Mouse (Mus musculus) heart, postnatal 10 days (tissue): Measurements from ENCODE around the gene Eno1. TPM values are rescaled to one million over a fixed set of nuclear protein-coding genes. Genes with fewer than 3 reads are reported as not detected.

Experiments used
- DNase-seq, 2 experiments: peaks; one replicate each; pipeline ENCODE4 v3.0.0; 2021
- intact Hi-C: fragments of 180-260 bp; cut with DNase I; formaldehyde crosslinking; loops from one replicate; pipeline ENCODE4 v1.15.1; 2025
- total RNA-seq, 2 experiments: library from RNA; stranded (reverse); gene quantifications; 2 replicates each; pipeline ENCODE4 v1.2.3; 2021

The Eno1 gene
- total RNA-seq, 2 experiments from 2014 or later: 231 to 243 TPM

DNA sequence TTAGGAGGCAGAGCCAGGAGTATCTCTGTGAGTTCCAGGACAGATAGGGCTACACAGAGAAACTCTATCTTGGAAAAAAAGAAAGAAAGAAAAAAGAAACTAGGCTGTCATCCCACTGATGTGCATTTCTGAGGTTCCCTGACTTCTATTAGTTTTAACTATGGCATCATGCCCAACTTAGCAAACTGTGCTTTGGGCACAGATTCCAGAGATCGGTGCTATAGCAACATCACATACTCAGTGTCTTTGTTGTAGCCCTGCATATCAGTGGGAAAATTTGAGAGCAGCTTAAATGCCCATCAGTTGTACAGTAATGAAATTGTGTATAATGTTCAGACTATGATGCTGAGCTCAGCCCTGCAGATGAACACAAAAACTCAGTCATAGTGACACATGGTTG, 10.8 kb upstream of the Eno1 start:
- DNase-seq: no peak
- intact Hi-C loops: no loop called here

DNA sequence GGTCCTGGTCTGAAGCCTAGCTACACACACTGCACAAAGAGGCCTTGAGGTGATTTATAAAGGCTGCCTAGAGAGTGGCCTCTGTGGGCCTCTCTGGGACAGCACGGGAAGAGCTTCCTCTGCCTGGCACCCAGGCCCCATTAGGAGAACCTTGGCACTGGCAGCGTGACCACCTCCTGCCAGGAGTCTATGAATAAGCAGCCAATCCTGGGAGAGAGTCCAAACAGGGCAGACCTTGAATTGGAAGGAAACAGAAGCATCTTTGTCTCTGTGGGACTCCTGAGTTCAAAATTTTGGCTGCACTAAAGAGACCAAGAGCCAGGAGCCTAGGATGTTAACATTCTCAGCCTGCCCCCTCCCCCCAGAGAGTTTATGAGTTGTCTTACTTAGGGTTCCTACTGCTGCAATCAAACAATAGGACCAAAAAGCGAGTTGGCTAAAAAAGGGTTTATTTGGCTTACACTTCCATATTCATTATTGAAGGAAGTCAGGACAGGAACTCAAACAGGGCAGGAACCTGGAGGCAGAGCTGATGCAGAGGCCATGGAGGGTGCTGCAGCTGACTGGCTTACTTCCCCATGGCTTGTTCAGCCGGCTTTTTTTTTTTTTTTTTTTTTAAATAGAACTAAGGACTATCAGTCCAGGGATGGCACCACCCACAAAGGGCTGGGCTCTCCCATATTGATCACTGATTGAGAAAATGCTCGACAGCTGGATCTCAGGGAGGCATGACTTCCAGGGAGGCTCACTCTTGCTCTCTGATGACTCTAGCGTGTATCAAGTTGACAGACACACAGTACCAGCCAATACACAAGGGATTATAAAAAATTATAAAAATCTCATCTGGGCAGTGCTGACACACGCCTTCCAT, 9.5 kb upstream of the Eno1 start:
- DNase-seq: peak; percentile 84
- intact Hi-C loops: no loop called here

DNA sequence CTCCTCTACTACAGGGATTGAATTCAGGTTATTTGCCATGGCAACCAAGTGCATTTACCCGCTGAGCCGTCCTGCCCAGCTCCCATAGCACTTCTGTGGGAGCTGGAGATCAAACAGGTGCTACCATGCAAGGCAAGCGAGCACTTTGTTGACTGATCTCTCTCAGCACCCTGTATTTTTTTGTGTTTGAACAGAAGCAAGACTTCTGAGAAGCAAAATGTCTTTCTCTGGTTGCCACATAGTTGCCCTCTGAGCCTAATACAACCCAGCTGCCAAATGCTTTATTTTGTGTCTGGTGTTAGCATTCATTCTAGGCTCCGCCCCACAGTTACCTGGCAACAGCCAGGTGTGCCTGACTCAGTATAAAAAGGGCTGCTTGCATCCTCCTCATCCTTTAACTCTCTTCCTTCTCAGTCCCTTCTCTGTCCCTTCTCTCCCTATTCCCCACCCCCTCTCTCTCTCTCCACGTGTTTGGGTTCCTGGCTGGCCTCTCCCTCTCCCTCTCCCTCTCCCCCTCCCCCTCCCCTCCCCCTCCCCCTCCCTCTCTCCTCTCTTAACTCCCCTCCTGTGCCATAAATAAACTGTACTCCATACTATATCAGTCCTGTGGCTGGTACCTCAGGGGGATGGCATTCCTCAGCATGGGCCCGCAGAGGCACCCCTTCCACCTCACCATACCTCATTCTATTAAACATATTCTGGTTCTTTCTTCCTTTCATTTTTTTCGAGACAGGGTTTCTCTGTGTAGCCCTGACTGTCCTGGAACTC, 7.8 kb upstream of the Eno1 start:
- DNase-seq: no peak
- intact Hi-C loops: no loop called here

DNA sequence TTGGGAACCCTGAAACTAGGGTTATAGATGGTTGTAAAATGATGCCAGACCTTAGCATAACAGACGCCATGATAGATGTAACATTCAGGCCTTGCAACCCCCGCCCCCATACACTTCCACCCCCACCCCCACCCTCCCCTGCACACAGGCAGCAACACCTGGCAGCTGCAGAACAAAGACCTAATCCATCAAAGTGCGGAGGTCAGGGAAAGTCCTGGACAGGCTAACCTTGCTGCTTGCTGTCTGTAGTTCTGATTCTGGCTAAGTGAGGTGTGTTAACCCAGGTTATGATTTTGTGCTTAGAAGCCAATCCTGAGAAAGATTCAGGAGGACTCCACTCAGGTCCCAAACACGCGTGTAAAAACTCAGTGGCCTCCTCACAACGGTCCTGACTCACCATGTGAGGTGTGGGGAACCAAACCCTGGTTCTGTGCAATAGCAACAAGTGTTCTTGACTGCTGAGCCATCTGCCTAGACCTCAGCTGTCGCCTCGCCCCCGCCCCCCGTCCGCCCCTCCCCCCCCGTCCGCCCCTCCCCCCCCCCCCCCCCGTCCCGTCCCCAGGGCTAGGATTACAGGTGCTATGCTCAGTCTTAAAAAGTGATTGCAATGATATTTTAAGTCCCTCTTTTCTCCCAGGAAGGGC, 6.7 kb upstream of the Eno1 start:
- DNase-seq: no peak
- intact Hi-C loops: no loop called here

DNA sequence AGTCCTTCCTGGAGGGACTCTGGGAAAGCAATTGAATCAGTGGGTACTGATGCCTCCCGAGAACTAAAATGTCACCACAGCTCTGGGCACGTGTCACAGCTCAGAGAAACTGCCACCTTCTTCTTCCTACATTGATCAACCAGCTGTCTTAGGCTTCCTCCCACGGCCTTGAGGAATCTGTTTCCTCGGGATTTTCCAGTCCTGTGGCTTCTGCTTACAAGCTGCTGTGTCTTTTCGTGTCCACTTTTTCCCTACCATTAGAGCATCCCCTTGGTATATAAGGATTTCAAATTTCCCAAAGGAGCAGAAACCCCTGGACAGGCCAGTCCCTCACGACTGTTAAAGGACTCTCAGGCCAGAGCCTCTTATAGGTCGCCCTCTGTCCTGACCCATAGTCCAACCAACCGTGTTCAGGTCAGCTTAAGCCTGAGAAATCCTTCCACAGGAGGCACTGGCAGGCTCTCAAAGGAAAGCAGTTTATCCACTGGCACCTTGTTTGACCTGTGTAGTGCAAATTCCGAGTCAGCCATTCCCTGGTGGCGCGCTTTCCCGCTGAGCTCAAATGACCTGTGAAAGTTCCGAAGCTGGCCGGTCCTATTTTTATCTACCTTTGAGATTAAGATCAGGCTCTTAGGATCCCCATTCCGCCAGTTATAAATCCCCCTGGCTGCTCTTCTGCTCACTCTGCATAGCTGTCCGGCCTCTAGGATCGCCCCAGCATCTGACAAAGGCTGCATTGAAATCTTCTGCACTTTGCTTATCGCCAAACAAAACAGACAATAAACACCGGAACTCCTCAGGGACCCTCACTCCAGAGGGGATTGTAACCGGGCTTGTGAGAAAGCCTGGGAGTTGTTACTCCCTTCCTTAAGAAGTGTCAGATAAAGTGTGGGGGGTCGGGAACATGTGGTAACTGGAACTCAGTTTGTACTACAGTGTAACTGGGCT, 5.8 kb upstream of the Eno1 start:
- intact Hi-C loops: no loop called here

DNA sequence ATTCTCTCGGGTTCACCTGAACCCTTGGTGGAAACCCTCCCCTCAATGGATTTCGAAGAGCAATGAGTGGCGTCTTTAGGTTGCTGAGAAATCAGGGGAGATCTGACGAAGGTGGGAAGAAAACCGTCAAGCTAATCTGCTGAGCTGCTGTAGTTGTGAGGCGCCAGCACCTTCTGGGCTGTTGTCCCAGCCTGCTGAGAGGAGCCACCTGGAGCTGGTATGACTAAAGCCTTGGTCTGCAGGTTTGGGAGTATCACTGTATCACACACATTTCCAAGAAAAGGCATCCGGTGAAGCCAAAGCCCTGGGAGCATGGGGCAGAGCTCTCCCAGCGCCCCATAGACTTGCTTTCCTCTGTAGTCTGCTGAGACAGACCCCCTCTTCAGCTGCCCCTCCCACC, 4.7 kb upstream of the Eno1 start:
- DNase-seq: no peak
- intact Hi-C loops: no loop called here

More for the DNA sequence above, 5.8 kb upstream of the Eno1 start:
- peak; percentile 40 to 64 for DNase-seq

DNA sequence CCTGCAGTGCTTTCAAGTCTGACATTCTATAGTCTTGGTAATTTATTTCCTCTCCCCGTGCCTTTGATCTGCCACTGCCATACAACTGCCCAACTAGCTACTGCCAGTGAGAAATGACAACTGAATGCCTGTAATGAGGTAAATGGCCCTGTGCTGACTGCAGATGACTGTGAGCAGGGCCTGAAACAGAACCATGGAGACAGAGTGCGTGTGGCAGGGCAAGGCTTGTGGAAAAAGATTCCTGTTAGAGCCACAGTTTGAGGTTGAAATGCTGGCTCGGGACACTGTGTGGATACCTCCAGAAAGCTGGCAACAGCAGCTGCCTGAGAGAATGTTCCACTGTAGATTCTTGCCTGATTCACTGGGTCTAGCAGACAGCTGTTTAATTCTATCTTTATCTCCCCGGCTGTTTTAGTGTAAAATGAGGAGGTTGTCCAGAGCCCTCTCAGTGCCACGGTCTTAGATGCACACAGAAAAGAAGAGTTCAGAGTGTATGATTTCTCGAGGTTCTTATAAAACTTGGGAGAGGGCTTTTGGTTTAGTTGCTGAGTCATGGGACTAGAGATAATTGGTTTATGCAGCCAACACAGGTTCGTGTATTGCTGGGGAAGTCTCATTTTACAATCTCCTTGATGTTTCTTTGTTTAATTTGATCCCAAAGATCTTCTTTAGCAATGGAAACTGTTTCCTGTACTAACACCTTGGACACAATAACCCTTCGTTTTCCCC, 1.8 kb upstream of the Eno1 start:
- no peak for DNase-seq
- intact Hi-C loops: no loop called here

DNA sequence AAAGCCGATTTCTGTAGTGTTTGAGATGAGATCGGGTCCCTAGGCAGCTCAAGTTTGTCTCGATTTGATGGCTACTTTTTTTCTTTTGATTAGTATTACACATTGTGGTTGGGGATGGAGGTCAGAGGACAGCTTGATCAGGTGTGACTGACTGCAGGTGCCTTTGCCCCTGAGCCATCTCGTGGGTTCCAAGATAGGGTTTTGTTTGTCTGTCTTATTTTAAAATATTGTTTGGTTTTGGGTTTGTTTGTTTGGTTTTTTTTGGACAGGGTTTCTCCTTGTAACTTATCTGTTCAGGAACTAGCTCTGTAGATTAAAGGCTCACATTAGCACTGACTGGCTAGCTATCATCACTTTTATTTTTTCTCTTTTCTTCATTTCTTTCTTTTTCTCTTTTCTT, 936 bp upstream of the Eno1 start:
- intact Hi-C loops: no loop called here
- no peak for DNase-seq

DNA sequence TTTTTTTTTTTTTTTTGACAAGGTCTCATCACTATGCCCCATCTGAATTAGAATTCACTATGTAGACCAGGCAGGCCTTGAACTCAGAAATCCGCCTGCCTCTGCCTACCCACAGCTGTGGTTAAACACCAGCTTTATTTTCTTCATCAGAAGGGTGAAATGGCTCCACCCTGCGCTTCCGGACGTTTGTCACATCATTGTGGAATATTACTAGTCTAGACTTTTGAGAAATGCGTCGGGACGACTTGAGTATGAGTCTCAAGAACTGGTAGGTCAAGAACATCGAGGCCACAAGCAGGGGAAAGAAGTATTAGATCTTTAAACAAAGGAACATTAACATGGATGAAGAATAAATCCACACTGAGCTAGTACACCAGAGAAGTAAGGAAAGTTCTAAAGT, 490 bp upstream of the Eno1 start:
- intact Hi-C loops: no loop called here
- DNase-seq: no peak

DNA sequence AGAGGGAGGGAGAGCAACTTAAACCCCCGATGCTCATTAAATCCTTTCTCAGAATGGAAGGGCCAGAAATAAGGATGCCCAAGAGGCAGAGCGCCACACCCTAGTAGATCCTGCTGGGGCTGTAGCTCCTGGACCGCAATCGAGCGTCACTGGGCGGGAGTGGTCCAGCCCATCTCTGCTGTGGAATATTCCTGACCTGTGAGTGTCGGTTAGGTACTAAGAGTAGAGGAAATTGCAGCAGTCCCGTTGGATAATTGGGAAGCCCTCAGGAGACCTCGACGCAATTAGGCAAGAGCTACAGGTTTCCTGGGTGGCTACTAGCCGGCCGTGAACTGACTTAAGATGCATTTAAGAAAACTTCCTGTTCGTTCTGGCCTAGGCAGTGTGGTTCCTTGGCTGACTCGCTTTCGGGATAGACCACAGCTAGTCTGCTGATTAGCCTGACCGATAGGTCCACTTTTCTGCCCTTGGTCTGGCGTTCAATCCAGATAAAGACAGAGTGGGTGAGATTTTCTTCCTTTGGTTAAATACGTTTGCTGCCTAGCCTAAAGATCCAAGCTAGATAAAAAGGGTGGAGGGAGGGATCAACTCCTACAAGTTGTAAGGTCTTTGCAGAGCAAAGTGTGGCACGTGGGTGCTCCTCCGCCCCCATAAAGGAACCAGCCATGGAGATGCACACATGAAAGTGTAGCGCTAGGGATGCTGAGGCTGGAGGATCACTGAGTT, 1.3 kb downstream of the Eno1 start:
- intact Hi-C loops: no loop called here
- DNase-seq: peak in 1 of 2 experiments; percentile 48

DNA sequence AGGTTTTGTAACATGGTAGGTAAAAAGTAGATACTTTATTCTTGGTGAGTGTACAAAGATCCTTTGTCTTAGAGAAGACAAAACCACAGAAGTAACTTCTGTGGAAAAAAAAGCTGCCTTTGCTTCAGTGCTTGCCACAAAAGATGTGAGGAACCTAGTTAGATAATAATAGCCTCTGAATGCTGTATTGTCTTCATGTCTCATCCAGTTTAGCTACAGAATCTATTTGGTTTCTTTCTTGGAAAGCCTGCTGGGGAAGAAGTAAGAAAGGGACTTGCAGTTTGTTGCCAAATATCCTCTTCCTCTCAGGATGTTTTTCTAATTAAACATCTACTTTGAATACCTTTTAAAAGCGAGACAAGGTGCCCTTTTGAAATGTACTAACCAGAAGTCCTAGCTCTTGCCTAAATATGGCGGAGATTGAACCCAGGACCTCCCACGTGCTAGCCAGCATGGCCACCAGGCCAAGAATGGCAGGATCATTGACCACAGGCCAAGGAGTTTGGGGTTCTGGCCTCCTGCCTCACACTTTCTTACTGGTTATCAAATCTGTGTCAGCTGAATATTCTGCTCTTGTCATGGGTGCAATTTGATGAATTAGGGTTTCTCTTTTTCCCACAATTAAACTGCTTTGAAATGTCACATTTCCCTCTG, 2.0 kb downstream of the Eno1 start:
- peak; percentile 57 to 59 for DNase-seq
- intact Hi-C loops: no loop called here

DNA sequence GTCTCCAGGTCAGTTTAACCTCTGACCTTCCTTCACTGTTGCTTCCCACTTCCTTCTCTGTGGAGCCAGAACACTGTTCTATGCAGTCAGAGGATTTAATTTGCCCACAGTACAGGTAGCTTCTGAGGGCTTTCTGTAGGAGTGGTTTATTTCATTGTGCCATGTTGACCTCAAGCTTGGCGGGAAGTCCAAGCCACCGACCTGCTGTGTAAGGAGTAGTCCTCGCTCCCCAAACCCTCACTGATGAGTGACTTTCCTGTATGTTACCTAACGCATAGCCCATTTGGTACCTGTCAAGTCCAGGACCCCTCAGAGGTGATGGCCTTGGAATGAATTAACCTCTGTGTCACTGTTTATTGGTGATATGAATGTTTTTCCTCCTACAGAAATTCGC, 2.6 kb downstream of the Eno1 start:
- intact Hi-C loops: no loop called here
- DNase-seq: no peak

DNA sequence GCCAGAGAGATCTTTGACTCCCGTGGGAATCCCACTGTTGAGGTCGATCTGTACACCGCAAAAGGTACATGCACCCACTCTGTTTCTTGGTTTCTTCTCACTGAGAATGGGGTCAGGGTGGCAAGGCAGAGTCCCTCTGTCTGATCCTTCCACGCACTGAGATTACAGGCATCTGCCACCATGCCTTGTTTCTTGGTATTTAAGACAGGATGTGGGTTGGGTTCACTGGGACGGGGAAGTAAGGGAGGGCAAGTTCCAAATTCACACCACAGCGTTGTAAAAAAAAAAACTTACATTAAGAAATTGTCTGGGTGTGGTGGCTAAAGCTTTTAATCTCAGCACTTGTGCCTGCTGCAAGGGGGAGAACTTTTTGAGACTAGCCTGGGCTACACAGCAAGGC, 3.0 kb downstream of the Eno1 start:
- intact Hi-C loops: no loop called here
- DNase-seq: no peak

DNA sequence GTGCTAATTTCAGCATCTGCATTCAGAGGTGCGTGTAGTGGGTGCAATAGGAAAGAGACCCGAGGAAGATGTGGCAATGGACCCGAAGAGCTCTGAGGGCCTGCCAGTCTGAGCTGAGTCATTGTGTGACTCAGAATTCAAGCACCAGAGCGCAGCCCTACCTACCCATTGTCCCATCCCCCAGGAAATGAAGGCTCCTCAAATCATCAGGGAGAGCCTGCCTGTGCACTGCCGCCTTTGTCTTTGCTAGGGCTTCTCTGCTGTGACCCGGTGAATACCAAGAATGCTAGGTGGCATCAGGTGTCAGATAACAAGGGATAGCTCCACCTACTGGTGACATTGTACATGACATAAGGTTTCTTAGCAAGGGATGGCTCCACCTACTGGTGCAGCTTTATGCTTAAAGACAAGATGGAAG, 3.4 kb downstream of the Eno1 start:
- DNase-seq: peak; percentile 89 to 91
- intact Hi-C loops: loop anchor here (1.0 to 2.0 kb wide), 2 partner anchors 46 to 63 kb away; no protein-coding TSS in a partner anchor

DNA sequence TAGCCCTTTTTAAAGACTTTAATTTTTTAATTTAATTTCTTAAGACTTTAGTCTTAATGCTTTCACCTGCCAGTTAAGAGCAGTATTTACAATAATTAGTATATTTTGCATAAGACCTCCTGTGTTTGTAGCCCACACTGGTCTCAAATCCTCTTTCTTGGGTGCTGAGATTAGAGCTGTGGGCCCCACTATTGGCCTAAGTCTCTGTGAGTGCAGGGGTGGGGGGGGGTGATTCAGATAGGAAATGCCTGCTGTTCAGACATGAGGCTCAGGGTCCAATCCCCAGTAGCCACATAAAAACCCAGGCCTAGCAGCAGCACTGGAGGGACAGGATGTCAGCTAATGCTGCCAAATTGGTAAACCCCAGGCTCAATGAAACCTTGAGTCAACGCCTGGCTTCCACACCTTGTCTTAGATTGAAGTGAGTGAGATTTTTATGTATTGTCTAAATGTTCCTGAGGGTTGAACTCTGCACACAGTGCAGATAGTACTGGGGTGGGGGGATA, 3.9 kb downstream of the Eno1 start:
- intact Hi-C loops: loop anchor here (1.0 to 2.0 kb wide), 2 partner anchors 46 to 64 kb away; no protein-coding TSS in a partner anchor
- DNase-seq: no peak

DNA sequence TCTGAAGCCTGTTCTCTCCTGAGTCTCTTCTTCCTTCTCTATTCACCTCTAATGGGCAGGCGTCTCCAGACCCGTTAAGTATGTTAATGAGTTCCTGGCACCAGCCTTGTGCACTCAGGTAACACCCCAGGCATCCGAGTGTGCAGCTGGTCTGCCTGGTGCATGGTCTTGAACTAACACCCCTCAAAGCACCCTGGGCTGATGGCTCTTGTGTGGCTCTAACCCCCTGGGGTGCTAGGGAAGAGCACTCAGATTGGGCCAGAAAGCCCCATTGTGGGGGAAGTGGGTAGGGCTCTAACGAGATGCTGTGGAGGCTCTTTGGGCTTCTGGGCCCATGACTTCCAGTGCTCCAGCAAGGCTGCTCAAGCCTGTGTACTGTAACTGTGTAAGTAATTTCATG, 5.2 kb downstream of the Eno1 start:
- intact Hi-C loops: loop anchor here (2.0 kb wide), 1 partner anchor 65 kb away; no protein-coding TSS in a partner anchor
- DNase-seq: no peak

DNA sequence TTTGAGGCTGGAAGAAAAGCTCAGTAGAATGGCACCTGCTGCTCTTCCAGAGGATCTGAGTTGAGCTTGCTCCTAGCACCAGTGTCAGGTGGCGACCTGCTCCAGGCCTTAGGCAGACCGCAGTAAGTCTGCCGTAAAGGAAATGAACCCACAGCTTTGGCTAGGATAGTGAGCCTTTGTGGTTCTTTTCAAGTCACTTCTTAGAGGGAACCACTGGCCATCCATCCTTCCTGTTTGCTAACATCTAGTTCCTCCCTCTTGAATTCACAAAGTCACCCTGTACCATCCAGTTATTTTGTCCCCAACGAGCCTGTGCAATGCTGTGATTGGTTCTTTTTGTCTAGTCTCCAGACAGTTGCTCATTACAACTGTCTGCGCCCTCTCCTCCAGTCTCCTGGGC, 6.2 kb downstream of the Eno1 start:
- intact Hi-C loops: no loop called here
- DNase-seq: no peak

DNA sequence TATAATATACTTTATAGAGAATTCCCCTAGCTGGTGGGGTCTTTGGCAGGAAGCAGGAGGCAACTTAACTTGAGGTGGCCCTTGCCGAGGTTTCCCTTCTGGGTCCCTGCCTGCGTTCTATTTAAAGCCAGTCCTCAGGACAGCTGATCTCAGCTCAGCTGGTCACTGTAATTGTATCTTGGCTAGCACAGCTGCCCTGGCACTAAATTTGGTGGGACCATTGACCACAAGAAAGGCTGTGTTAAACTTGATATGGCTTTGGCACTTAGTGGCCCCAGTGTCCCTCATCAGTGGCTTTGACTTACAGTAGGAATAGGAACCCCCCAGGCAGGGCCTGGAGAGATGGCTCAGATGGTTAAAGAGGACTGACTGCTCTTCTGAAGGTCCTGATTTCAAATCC, 9.4 kb downstream of the Eno1 start:
- intact Hi-C loops: no loop called here
- peak; percentile 59 to 61 for DNase-seq
